Mouse (Mus musculus) liver, adult (tissue): ENCODE results near the gene Notch1.

Source experiments
- GATA4 ChIP-seq: IDR thresholded peaks from 2 replicates; pipeline ENCODE4 v1.6.1; 2014; ENCODE audit warnings: mild to moderate bottlenecking, low read length; ENCODE audit not compliant: insufficient replicate concordance

Gene Notch1

GRCm38 (mm10) chr2:26495701-26496100, 20.8 kb downstream of the Notch1 start:
- no peak for TF ChIP-seq GATA4

- no peak for TF ChIP-seq GATA4
Observed at GRCm38 (mm10) chr2:26494991-26495390, 21.5 kb downstream of the Notch1 start.

- TF ChIP-seq GATA4, result no peak
Observed at GRCm38 (mm10) chr2:26494396-26494795, 22.1 kb downstream of the Notch1 start.

- TF ChIP-seq GATA4, result peak; percentile 74; the same call in 1 of the 2 replicates
Observed at GRCm38 (mm10) chr2:26493021-26493781, 23.3 kb downstream of the Notch1 start.

- TF ChIP-seq GATA4, result peak; percentile 54; the same call in 1 of the 2 replicates
Observed at GRCm38 (mm10) chr2:26490760-26491301, 25.6 kb downstream of the Notch1 start.

- TF ChIP-seq GATA4, result no peak
Observed at GRCm38 (mm10) chr2:26488535-26489135, 27.8 kb downstream of the Notch1 start.

GRCm38 (mm10) chr2:26487322-26488021, 29.0 kb downstream of the Notch1 start:
- TF ChIP-seq GATA4, result no peak

- TF ChIP-seq GATA4, result no peak
Observed at GRCm38 (mm10) chr2:26486835-26487321, 29.6 kb downstream of the Notch1 start.

- TF ChIP-seq GATA4, result no peak
Observed at GRCm38 (mm10) chr2:26486264-26486810, 30.1 kb downstream of the Notch1 start.

- TF ChIP-seq GATA4, result no peak
Observed at GRCm38 (mm10) chr2:26485710-26486109, 30.8 kb downstream of the Notch1 start.

GRCm38 (mm10) chr2:26485278-26485677, 31.2 kb downstream of the Notch1 start:
- no peak for TF ChIP-seq GATA4

GRCm38 (mm10) chr2:26484169-26484568, 32.3 kb downstream of the Notch1 start:
- no peak for TF ChIP-seq GATA4

- TF ChIP-seq GATA4, result no peak
Observed at GRCm38 (mm10) chr2:26483230-26483869, 33.1 kb downstream of the Notch1 start.

- no peak for TF ChIP-seq GATA4
Observed at GRCm38 (mm10) chr2:26482824-26483223, 33.6 kb downstream of the Notch1 start.

GRCm38 (mm10) chr2:26481724-26482495, 34.6 kb downstream of the Notch1 start:
- no peak for TF ChIP-seq GATA4

- TF ChIP-seq GATA4, result no peak
Observed at GRCm38 (mm10) chr2:26480911-26481310, 35.6 kb downstream of the Notch1 start.
